Mouse (Mus musculus) kidney, embryonic 15.5 days (tissue): Measurements from ENCODE around the gene Olfr1315-ps1. TPM values are rescaled to one million over a fixed set of nuclear protein-coding genes. Genes with fewer than 3 reads are reported as not detected.

Source experiments
- ATAC-seq: fragments of 200-750 bp; cut with Nextera tagmentation; replicated peaks from 2 replicates; pipeline ENCODE4 v1.8.0; 2017; ENCODE audit warnings: moderate TSS enrichment; ENCODE audit not compliant: low FRiP score
- H3K27ac ChIP-seq: fragments of 300-500 bp; sonication (generic); 2 replicates; pipeline ENCODE4 v1.5.1; 2015; ENCODE audit warnings: mild to moderate bottlenecking, inconsistent platforms
- H3K27me3 ChIP-seq: fragments of 300-500 bp; sonication (generic); 2 replicates; pipeline ENCODE4 v1.6.1; 2015; ENCODE audit warnings: inconsistent platforms
- H3K36me3 ChIP-seq: fragments of 300-500 bp; sonication (generic); 2 replicates; pipeline ENCODE4 v1.6.1; 2015; ENCODE audit warnings: inconsistent platforms
- H3K4me1 ChIP-seq: fragments of 300-500 bp; sonication (generic); 2 replicates; pipeline ENCODE4 v1.6.1; 2015; ENCODE audit warnings: inconsistent platforms
- H3K4me2 ChIP-seq: fragments of 300-500 bp; sonication (generic); 2 replicates; pipeline ENCODE4 v1.6.1; 2015; ENCODE audit warnings: moderate library complexity, mild to moderate bottlenecking, inconsistent platforms
- H3K4me3 ChIP-seq: fragments of 300-500 bp; sonication (generic); replicated peaks from 2 replicates; pipeline ENCODE4 v1.5.1; 2015; ENCODE audit warnings: mild to moderate bottlenecking, inconsistent platforms
- H3K9ac ChIP-seq: fragments of 300-500 bp; sonication (generic); 2 replicates; pipeline ENCODE4 v1.6.1; 2015; ENCODE audit warnings: mild to moderate bottlenecking, inconsistent platforms
- H3K9me3 ChIP-seq: fragments of 300-500 bp; sonication (generic); replicated peaks from 2 replicates; pipeline ENCODE4 v1.6.1; 2016; ENCODE audit warnings: inconsistent platforms
- WGBS: fragments of 180-500 bp; shearing (Covaris S2); methylation state at CpG from one replicate; pipeline ENCODE4 v1.1.7; 2015; ENCODE audit warnings: mixed read lengths; 5-methylcytosine and 5-hydroxymethylcytosine counted together
- polyA plus RNA-seq: library from polyadenylated mRNA; unstranded; fragments of >200 nt; fragmentation: Nextera tagmentation; extraction: Ambion mirVana; gene quantifications from 2 replicates; pipeline ENCODE4 v1.2.1, GENCODE M21; 2015

The Olfr1315-ps1 gene
- polyA plus RNA-seq = not detected in 2 replicates

- ATAC-seq = no peak
- H3K36me3 ChIP-seq = no peaks in the 10 kb centered on the region
- H3K27ac ChIP-seq = no peak within 1 kb of the TSS
- H3K9me3 ChIP-seq = no peaks in the 10 kb centered on the region
- H3K4me3 ChIP-seq = no peak within 1 kb of the TSS
- no peak within 1 kb of the TSS for H3K4me2 ChIP-seq
- 82% methylated on average over 1 of the region's 1 CpGs for WGBS
- no peaks in the 10 kb centered on the region for H3K27me3 ChIP-seq
- H3K9ac ChIP-seq = no peak within 1 kb of the TSS
- H3K4me1 ChIP-seq = no peaks in the 10 kb centered on the region
These were observed at the start of gene Olfr1315-ps1 for GRCm38 (mm10) chr2:112115340-112115739. Olfr1315-ps1 (minus strand) TSS chr2:112115440.

DNA sequence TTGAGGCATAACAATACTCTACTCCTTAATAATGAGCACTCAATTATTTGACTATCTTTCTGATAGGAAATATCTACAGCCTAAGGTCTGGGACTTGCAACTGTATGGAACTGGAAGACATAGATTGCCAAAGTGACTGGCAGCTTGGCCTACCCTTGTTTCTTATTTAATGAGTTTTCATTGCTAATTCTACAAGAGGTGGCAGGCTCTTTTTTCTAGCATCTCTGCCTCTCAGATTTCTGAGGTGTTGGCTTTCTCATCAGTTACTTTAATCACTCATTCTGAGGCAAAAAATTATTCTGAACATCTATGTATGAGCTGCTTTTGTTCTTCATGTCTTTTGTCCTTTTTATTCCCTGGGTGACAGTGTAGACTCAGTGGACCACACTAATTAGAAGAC, 38.7 kb upstream of the Olfr1315-ps1 start, which contains the start of gene Olfr1318:
TSS of gene Olfr1318 (plus strand) at position 301 of the 400 bp plus-strand sequence.
- no peaks in the 10 kb centered on the region for H3K4me1 ChIP-seq
- no peaks in the 10 kb centered on the region for H3K9me3 ChIP-seq
- no peaks in the 10 kb centered on the region for H3K27me3 ChIP-seq
- no peak within 1 kb of the TSS for H3K27ac ChIP-seq
- H3K4me3 ChIP-seq = no peak within 1 kb of the TSS
- no peak for ATAC-seq
- no peaks in the 10 kb centered on the region for H3K36me3 ChIP-seq
- no peak within 1 kb of the TSS for H3K4me2 ChIP-seq
- H3K9ac ChIP-seq = no peak within 1 kb of the TSS

GRCm38 (mm10) chr2:112140029-112140428, 24.8 kb upstream of the Olfr1315-ps1 start, which contains the start of gene Olfr1317:
Olfr1317 (plus strand) TSS chr2:112140329.
- H3K27me3 ChIP-seq = no peaks in the 10 kb centered on the region
- no peak for ATAC-seq
- WGBS = 79% methylated on average over 2 of the region's 2 CpGs

GRCm38 (mm10) chr2:112134877-112135276, 19.6 kb upstream of the Olfr1315-ps1 start, which contains the start of gene Olfr1316:
Olfr1316 (minus strand) TSS chr2:112134977.
- Histone ChIP-seq H3K4me3 (no peak within 1 kb of the TSS), H3K27ac (no peak within 1 kb of the TSS), H3K4me1 (no peaks in the 10 kb centered on the region), H3K36me3 (no peaks in the 10 kb centered on the region), H3K9ac (no peak within 1 kb of the TSS), H3K4me2 (no peak within 1 kb of the TSS), H3K27me3 (no peaks in the 10 kb centered on the region), H3K9me3 (no peaks in the 10 kb centered on the region)
- no peak for ATAC-seq
- 86% methylated on average over 2 of the region's 2 CpGs for WGBS

More at GRCm38 (mm10) chr2:112140029-112140428, 24.8 kb upstream of the Olfr1315-ps1 start, which contains the start of gene Olfr1317:
- Histone ChIP-seq H3K36me3 (no peaks in the 10 kb centered on the region), H3K4me1 (no peaks in the 10 kb centered on the region), H3K9ac (no peak within 1 kb of the TSS), H3K9me3 (no peaks in the 10 kb centered on the region), H3K27ac (no peak within 1 kb of the TSS), H3K4me3 (no peak within 1 kb of the TSS), H3K4me2 (no peak within 1 kb of the TSS)

DNA sequence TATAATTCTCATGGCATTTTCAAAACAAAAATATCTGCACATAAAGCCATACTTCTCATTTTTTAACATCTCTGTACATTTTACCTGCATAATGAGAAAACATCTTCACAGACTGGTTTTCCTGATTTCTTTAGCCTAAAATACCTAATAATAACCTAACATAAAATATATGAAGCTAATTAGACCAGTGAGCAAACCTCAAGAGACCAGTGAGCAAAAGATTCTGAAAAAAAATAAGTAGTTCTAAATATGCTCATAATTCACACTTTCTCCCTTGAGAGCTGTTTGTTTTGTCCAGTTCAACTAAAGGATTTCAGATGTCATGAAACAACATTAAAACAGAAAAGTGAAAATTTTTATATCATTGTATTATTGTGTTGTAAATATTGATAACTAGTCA, 18.6 kb downstream of the Olfr1315-ps1 start, which contains the start of gene Olfr1314:
TSS of gene Olfr1314 (minus strand) at position 101 of the 400 bp plus-strand sequence.
- ATAC-seq = no peak
- Histone ChIP-seq H3K9ac (no peak within 1 kb of the TSS), H3K36me3 (no peaks in the 10 kb centered on the region), H3K27ac (no peak within 1 kb of the TSS), H3K4me2 (no peak within 1 kb of the TSS), H3K27me3 (no peaks in the 10 kb centered on the region), H3K4me3 (no peak within 1 kb of the TSS), H3K9me3 (no peaks in the 10 kb centered on the region), H3K4me1 (no peaks in the 10 kb centered on the region)

GRCm38 (mm10) chr2:112077743-112078142, 37.5 kb downstream of the Olfr1315-ps1 start, which contains the start of gene Olfr1313:
Olfr1313 (minus strand) TSS chr2:112077843.
- no peak for ATAC-seq
- Histone ChIP-seq H3K4me1 (no peaks in the 10 kb centered on the region), H3K36me3 (no peaks in the 10 kb centered on the region), H3K4me3 (no peak within 1 kb of the TSS), H3K27ac (no peak within 1 kb of the TSS), H3K4me2 (no peak within 1 kb of the TSS), H3K9ac (no peak within 1 kb of the TSS), H3K9me3 (no peaks in the 10 kb centered on the region), H3K27me3 (no peaks in the 10 kb centered on the region)

Other genes with a start within 250 kb of the Olfr1315-ps1 start
- gene Olfr1305, start 238.3 kb downstream of the Olfr1315-ps1 start, polyA plus RNA-seq = not detected in 2 replicates
- gene Olfr1306, start 199.2 kb downstream of the Olfr1315-ps1 start, polyA plus RNA-seq = not detected in 2 replicates
- gene Olfr1307, start 166.0 kb downstream of the Olfr1315-ps1 start, polyA plus RNA-seq = not detected in 2 replicates
- not detected in 2 replicates for gene Olfr1308, start 150.5 kb downstream of the Olfr1315-ps1 start, polyA plus RNA-seq
- gene Olfr1309, start 125.2 kb downstream of the Olfr1315-ps1 start, polyA plus RNA-seq = not detected in 2 replicates
- not detected in 2 replicates for gene Olfr1310, start 102.7 kb downstream of the Olfr1315-ps1 start, polyA plus RNA-seq
- gene Olfr1311, start 91.0 kb downstream of the Olfr1315-ps1 start, polyA plus RNA-seq = not detected in 2 replicates
- not detected in 2 replicates for gene Olfr1312, start 65.2 kb downstream of the Olfr1315-ps1 start, polyA plus RNA-seq
- gene Olfr1313, start 37.6 kb downstream of the Olfr1315-ps1 start, polyA plus RNA-seq = not detected in 2 replicates
- gene Olfr1314, start 18.7 kb downstream of the Olfr1315-ps1 start, polyA plus RNA-seq = not detected in 2 replicates
- gene Olfr1316, start 19.5 kb upstream of the Olfr1315-ps1 start, polyA plus RNA-seq = not detected in 2 replicates
- gene Olfr1317, start 24.9 kb upstream of the Olfr1315-ps1 start, polyA plus RNA-seq = not detected in 2 replicates
- gene Olfr1318, start 38.8 kb upstream of the Olfr1315-ps1 start, polyA plus RNA-seq = not detected in 2 replicates
- 23.1 and 25.7 TPM in 2 replicates for gene Lpcat4, start 124.0 kb upstream of the Olfr1315-ps1 start, polyA plus RNA-seq
- gene Nutm1, start 143.9 kb upstream of the Olfr1315-ps1 start, polyA plus RNA-seq = 0.08 TPM in 1 of 2 replicates, not detected in the other
- 242 and 259 TPM in 2 replicates for gene Nop10, start 146.5 kb upstream of the Olfr1315-ps1 start, polyA plus RNA-seq
- gene Slc12a6, start 150.4 kb upstream of the Olfr1315-ps1 start, polyA plus RNA-seq = 9.5 and 10.7 TPM in 2 replicates
- not detected in 2 replicates for gene Gm21985, start 150.9 kb upstream of the Olfr1315-ps1 start, polyA plus RNA-seq